Mouse (Mus musculus): ENCODE data around the gene Wdr82.

- TF ChIP-seq EP300 (IDR thresholded peaks at IDR 0.05; ENCODE audit: low read depth): no peak
- no peak for TF ChIP-seq CTCF (IDR thresholded peaks at IDR 0.05; ENCODE audit: low read depth)
Observed at GRCm38 (mm10) chr9:106172527-106172926, 1.8 kb downstream of the Wdr82 start.

Measured in heart, postnatal 0 days (tissue).